Mouse (Mus musculus) olfactory bulb, adult 2 months (tissue): ENCODE measurements at regions not wholly inside any gene's neighbourhood (a gene's known extent, or its start where the extent isn't known, plus 50 kb on each side); places are given as distances from the start of the nearest gene placed in this dataset.

ENCODE experiments used
- CTCF ChIP-seq: fragments of 200-500 bp; IDR thresholded peaks from 2 replicates; pipeline ENCODE4 v1.5.1; 2012; ENCODE audit warnings: low read depth, mild to moderate bottlenecking, low read length, moderate library complexity; ENCODE audit not compliant: insufficient read depth
- POLR2A ChIP-seq: fragments of 200-500 bp; IDR thresholded peaks from 2 replicates; pipeline ENCODE4 v1.6.1; 2012; ENCODE audit warnings: mild to moderate bottlenecking, low read depth, low read length, moderate library complexity; ENCODE audit not compliant: insufficient read depth

- TF ChIP-seq POLR2A (no peak), CTCF (no peak)
Observed at GRCm38 (mm10) chr14:102505696-102506321, 476.6 kb downstream of the Kctd12 start.
